Mouse (Mus musculus): ENCODE data around the gene Mog. TPM values are rescaled to one million over a fixed set of nuclear protein-coding genes. Genes with fewer than 3 reads are reported as not detected.
"Not testable (repeated sequence)": the region's sequence is repeated elsewhere in the genome, so short reads cannot be mapped to it uniquely, and the experiment has no call there.

Mog gene
- total and polyA plus RNA-seq, 3 experiments: not detected

DNA sequence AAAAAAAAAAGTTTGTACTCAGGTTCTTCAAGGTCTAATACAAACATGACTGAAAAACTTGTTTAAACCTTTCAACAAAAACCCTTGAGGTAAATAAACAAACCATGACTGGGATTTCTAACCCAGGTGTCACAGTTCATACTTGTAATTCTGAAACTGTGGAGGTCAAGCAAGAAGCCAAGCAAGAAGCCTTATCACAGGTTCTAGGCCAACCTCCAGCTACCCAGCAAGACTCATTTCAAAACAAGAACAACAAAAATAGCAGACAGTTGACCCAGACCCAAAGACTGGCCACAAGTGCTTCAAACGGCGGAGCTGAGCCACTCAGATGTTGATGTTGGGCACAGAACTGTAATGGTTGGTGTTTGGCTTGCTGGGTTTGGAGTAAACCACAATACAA lies 28.7 kb downstream of the Mog start:
- no peak for DNase-seq

DNA sequence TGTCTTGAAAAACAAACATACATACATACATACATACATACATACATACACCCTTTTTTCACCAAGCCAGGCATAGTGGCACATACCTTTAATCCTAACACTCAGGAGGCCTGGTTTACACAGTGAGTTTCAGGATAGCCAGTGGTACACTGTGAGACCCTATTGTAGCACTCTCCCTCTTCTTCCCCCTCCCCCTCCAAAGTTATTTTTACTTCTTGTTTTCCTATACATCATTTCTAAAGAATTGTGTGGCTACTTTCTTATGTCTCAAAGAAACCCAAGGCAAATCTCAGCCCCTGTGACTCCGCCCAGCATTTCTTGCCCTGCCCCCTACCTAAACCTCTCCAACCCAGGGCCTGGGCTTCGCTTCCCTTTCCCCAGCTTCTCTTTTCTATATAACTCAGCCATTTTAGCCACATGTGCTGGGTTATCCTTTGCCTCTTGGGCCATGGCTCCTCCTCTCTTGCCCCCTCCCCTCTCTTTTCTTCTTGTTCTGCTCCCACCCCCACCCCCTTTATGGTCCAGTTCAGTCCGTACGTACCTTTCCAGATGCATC lies 29.4 kb downstream of the Mog start:
- DNase-seq: no peak

- DNase-seq: no peak
These were observed 30.7 kb downstream of the Mog start for GRCm38 (mm10) chr17:36992336-36993104.

DNA sequence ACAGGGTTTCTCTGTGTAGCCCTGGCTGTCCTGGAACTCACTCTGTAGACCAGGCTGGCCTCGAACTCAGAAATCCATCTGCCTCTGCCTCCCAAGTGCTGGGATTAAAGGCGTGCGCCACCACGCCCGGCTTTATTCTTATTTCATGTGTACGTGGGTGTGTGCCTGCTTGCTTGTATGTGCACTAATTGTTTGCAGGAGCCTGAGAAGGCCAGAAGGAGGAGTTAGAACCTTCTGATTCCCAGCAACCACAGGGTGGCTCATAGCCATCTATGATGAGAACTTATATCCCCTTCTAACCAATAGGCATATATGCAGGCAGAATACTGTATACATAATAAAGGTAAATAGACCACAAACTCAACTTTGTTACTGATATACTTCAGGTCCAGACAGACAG lies 32.6 kb downstream of the Mog start:
- DNase-seq: not testable (repeated sequence)

DNA sequence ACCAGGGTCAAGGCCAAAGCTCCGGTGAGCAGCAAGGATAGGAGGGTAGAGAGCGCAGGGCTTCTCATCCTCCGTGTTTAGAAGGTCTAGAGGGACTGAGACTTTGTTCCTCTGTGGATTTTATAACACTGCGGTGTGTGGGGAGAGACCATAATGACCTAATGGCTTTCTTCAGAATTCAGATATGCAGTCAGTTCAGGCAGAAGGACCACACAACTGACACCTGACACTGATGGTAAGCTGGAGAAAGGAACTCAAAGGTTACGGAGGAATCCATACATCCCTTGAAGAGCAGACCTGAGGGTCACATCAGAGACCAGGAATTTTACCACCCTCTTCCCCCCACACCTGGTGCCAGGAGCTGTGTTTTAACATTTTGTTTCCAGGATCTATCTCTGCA lies 33.8 kb downstream of the Mog start, which contains the start of gene H2-M5:
TSS of gene H2-M5 (minus strand) at position 101 of the 400 bp plus-strand sequence.
- DNase-seq: no peak

- no peak for DNase-seq
These were observed 34.7 kb downstream of the Mog start for GRCm38 (mm10) chr17:36988475-36988874.

GRCm38 (mm10) chr17:36982253-36983155 lies 40.7 kb downstream of the Mog start:
- no peak for DNase-seq

DNA sequence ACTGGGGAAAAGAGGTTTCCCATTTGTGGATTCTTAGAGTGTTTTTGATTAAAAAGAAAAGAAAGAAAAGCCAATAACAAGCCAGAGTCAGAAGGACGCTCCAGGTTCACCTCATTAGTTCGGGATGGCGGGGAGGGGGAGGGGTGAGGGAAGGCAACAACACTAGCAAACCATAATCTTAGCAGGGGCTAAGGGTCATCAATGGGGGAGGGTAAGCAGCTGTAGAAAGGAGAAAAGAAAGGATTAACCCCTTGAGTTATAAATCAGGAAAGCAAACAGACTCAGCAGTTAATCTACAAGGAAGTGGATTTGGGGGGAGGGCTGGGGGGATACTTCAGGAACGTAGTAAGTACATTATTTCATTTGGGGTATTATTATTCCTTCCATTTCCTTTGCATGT lies 41.4 kb downstream of the Mog start:
- DNase-seq: no peak

GRCm38 (mm10) chr17:36981221-36981813 lies 41.9 kb downstream of the Mog start, which contains the start of gene 2410137M14Rik:
TSS of gene 2410137M14Rik (minus strand) at chr17:36981237.
- DNase-seq: no peak

DNA sequence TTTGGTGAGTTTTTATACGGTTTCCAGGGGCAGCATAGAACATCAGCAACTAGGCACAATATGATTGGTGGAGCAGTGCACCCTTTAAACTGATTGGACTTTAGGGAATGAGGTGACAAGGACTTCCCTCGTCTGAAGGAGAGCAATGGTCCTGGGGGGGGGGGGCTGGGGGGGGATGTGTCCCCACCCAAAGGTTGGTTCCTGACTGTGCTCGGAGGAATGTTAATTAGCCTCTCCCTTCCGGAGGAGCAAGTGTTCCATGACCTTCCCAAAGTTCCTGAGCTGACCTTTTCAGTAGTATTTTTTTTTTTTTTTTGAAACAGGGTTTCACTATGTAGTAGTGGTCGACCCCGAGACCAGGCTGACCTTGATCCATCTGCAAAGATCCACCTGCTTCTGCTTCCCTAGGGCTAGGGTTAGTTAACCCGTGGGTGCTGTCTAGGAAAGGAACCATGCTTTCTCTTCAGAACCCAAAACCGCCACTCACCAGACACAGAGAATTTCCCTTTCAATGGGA lies 49.9 kb downstream of the Mog start:
- no peak for DNase-seq

DNA sequence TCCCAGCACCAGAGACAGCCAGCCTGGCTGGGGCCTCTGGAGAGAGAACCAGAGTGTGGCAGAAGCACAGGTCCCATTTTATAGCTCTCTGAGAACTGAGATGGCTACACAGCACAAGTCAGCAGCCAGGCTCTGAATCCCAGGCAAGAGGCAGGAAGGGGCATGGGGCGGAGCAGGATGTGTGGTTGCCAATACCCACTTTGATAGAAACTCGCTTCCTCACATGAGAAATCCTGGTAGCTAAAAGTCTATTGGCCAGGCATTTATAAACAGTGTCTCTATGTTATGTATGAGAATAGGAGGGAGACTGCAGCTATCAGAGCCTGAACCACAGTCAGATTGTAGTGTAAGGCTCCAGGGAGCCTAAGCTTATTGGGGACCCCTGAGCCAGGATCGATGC lies 50.4 kb downstream of the Mog start:
- DNase-seq: no peak

GRCm38 (mm10) chr17:36971172-36971850 lies 51.9 kb downstream of the Mog start:
- no peak for DNase-seq

- DNase-seq: no peak
These were observed 52.8 kb downstream of the Mog start for GRCm38 (mm10) chr17:36970316-36970890.

DNA sequence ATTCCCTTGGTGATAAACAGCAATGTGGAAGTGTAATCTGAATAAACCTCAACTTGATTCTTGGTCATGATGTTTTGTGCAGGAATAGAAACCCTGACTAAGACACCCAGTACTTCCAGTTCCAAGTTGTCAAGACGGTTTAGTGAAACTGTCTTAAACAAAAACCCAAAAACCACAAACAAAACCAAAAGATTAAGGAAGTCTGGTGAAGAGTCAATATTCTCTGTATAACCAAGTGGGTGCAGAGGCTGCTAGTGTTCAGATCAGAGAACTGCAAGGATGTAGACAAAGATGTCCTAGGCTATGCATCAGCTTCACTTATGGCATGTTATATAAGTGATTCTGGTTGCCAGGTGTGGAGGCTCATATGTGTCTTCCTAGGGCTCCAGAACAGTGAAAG lies 56.3 kb downstream of the Mog start:
- no peak for DNase-seq

DNA sequence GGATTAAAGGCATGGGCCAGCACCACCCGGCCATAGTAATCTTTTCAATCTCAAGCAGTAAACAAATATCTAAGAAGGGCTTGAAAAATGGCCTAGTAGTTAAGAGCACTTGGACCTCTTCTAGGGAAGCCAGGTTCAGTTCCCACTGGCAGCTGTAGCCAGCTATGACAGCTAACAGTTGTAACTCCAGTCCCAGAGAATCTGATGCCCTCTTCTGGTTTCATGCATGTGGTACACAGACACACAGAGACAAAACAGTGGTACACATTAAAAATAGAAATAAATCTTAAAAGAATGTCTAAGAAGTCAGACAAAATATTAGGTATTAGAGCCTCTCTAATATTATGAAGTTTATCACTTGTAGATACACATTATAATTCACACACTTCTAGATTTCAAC lies 62.1 kb downstream of the Mog start:
- DNase-seq: no peak

Other genes with a start within 250 kb of the Mog start
- gene H2-M10.6, start 211.2 kb downstream of the Mog start, total RNA-seq (2021): not detected
- gene H2-M10.6, start 211.2 kb downstream of the Mog start, polyA plus RNA-seq (2012; rRNA removed): not detected in 2 replicates
- gene Trim26, start 186.3 kb downstream of the Mog start, total RNA-seq (2021): 10 to 100 TPM; 49.1 to 54.6 TPM
- 38.8 and 40.9 TPM in 2 replicates for gene Trim26, start 186.3 kb downstream of the Mog start, polyA plus RNA-seq (2012; rRNA removed)
- not detected for gene Trim15, start 156.2 kb downstream of the Mog start, total RNA-seq (2021)
- not detected in 2 replicates for gene Trim15, start 156.2 kb downstream of the Mog start, polyA plus RNA-seq (2012; rRNA removed)
- gene Trim10, start 153.8 kb downstream of the Mog start, total RNA-seq (2021): under 1 TPM; 0.12 to 0.14 TPM
- gene Trim10, start 153.8 kb downstream of the Mog start, polyA plus RNA-seq (2012; rRNA removed): 0.04 TPM in 1 of 2 replicates, not detected in the other
- gene Trim40, start 133.3 kb downstream of the Mog start, total RNA-seq (2021): 1 to 10 TPM in 1 of 2 experiments, under 1 TPM in 1; 0.23 to 1.3 TPM
- gene Trim40, start 133.3 kb downstream of the Mog start, polyA plus RNA-seq (2012; rRNA removed): 0.33 and 0.86 TPM in 2 replicates
- not detected for gene Trim31, start 125.3 kb downstream of the Mog start, total RNA-seq (2021)
- gene Trim31, start 125.3 kb downstream of the Mog start, polyA plus RNA-seq (2012; rRNA removed): not detected in 2 replicates
- gene Rnf39, start 80.5 kb downstream of the Mog start, total RNA-seq (2021): under 1 TPM; 0.35 to 0.49 TPM
- gene Rnf39, start 80.5 kb downstream of the Mog start, polyA plus RNA-seq (2012; rRNA removed): 0.29 and 2.1 TPM in 2 replicates
- gene Ppp1r11, start 71.7 kb downstream of the Mog start, total RNA-seq (2021): 100 to 1,000 TPM; 104 to 111 TPM
- gene Ppp1r11, start 71.7 kb downstream of the Mog start, polyA plus RNA-seq (2012; rRNA removed): 21.4 and 23.1 TPM in 2 replicates
- 10 to 100 TPM; 41.1 to 41.6 TPM for gene Znrd1, start 64.8 kb downstream of the Mog start, total RNA-seq (2021)
- gene Znrd1, start 64.8 kb downstream of the Mog start, polyA plus RNA-seq (2012; rRNA removed): 11.6 and 12.8 TPM in 2 replicates
- gene Znrd1as, start 64.8 kb downstream of the Mog start, total RNA-seq (2021): 10 to 100 TPM; 12.4 to 14.8 TPM
- gene Znrd1as, start 64.8 kb downstream of the Mog start, polyA plus RNA-seq (2012; rRNA removed): 0.32 and 0.57 TPM in 2 replicates
- not detected for gene 2410137M14Rik, start 42.2 kb downstream of the Mog start, total RNA-seq (2021)
- not detected in 2 replicates for gene 2410137M14Rik, start 42.2 kb downstream of the Mog start, polyA plus RNA-seq (2012; rRNA removed)
- gene H2-M5, start 33.9 kb downstream of the Mog start, total RNA-seq (2021): not detected
- gene H2-M5, start 33.9 kb downstream of the Mog start, polyA plus RNA-seq (2012; rRNA removed): not detected in 2 replicates
- gene Zfp57, start 22.2 kb downstream of the Mog start, total RNA-seq (2021): 1 to 10 TPM; 2.0 to 2.1 TPM
- gene Zfp57, start 22.2 kb downstream of the Mog start, polyA plus RNA-seq (2012; rRNA removed): 0.70 and 0.98 TPM in 2 replicates
- 10 to 100 TPM; 22.5 to 25.7 TPM for gene Gabbr1, start 22.6 kb upstream of the Mog start, total RNA-seq (2021)
- gene Gabbr1, start 22.6 kb upstream of the Mog start, polyA plus RNA-seq (2012; rRNA removed): 28.3 and 29.1 TPM in 2 replicates
- gene Olfr90, start 65.1 kb upstream of the Mog start, total RNA-seq (2021): not detected
- not detected in 2 replicates for gene Olfr90, start 65.1 kb upstream of the Mog start, polyA plus RNA-seq (2012; rRNA removed)
- gene Olfr91, start 74.9 kb upstream of the Mog start, total RNA-seq (2021): not detected
- gene Olfr91, start 74.9 kb upstream of the Mog start, polyA plus RNA-seq (2012; rRNA removed): not detected in 2 replicates
- not detected for gene Olfr92, start 96.7 kb upstream of the Mog start, total RNA-seq (2021)
- not detected in 2 replicates for gene Olfr92, start 96.7 kb upstream of the Mog start, polyA plus RNA-seq (2012; rRNA removed)
- not detected for gene Olfr93, start 138.1 kb upstream of the Mog start, total RNA-seq (2021)
- gene Olfr93, start 138.1 kb upstream of the Mog start, polyA plus RNA-seq (2012; rRNA removed): not detected in 2 replicates
- gene Ubd, start 170.5 kb upstream of the Mog start, total RNA-seq (2021): not detected
- gene Ubd, start 170.5 kb upstream of the Mog start, polyA plus RNA-seq (2012; rRNA removed): not detected in 2 replicates
- gene Olfr94, start 177.6 kb upstream of the Mog start, total RNA-seq (2021): not detected
- not detected in 2 replicates for gene Olfr94, start 177.6 kb upstream of the Mog start, polyA plus RNA-seq (2012; rRNA removed)
- gene Olfr95, start 189.7 kb upstream of the Mog start, total RNA-seq (2021): not detected
- not detected in 2 replicates for gene Olfr95, start 189.7 kb upstream of the Mog start, polyA plus RNA-seq (2012; rRNA removed)
- not detected for gene Olfr96, start 196.7 kb upstream of the Mog start, total RNA-seq (2021)
- gene Olfr96, start 196.7 kb upstream of the Mog start, polyA plus RNA-seq (2012; rRNA removed): not detected in 2 replicates
- not detected for gene Olfr97, start 213.9 kb upstream of the Mog start, total RNA-seq (2021)
- gene Olfr97, start 213.9 kb upstream of the Mog start, polyA plus RNA-seq (2012; rRNA removed): not detected in 2 replicates
- gene Olfr98, start 240.4 kb upstream of the Mog start, total RNA-seq (2021): not detected
- gene Olfr98, start 240.4 kb upstream of the Mog start, polyA plus RNA-seq (2012; rRNA removed): not detected in 2 replicates
- 1 to 10 TPM; 3.3 to 6.6 TPM for gene H2-M3, start 246.8 kb upstream of the Mog start, total RNA-seq (2021)
- 3.5 and 4.3 TPM in 2 replicates for gene H2-M3, start 246.8 kb upstream of the Mog start, polyA plus RNA-seq (2012; rRNA removed)

Measured in adrenal gland, adult 2 months (tissue).